Mouse (Mus musculus): ENCODE measurements around the gene Pde4b. TPM values are rescaled to one million over a fixed set of nuclear protein-coding genes. Genes with fewer than 3 reads are reported as not detected.

Gene Pde4b
- polyA plus RNA-seq, 1 experiment = 21.1 TPM

DNA sequence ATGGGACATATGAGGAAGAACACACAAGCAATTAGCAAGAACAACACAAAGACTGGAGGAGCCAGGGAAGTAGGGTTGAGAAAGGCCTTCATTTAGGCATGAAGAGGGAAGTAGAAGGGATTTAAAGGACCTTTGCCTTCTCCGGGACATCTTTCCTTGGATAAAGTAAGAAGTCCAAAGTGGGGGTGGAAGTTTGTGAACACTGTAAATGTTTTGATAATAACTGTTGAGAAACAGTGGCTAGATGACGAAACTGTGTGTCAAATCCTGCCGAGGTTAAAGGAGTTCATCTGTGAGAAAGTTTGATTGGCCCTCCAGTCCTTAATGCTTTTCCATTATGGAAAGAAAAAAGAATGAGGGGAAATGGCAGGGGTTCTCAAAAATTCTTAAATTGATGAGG is 455.6 kb downstream of the Pde4b start:
- Histone ChIP-seq H3K4me1 (replicated peaks; ENCODE audit: control insufficient read depth, insufficient read depth, low read length) (no peaks in the 10 kb centered on the region), H3K4me3 (ENCODE audit: control insufficient read depth, insufficient read depth, low read length) (no peak overlapping the region), H3K27me3 (ENCODE audit: control insufficient read depth, insufficient read depth, low read length) (no peaks in the 10 kb centered on the region), H3K27ac (ENCODE audit: control insufficient read depth, insufficient read depth, low read length) (no peak overlapping the region), H3K36me3 (ENCODE audit: control insufficient read depth, insufficient read depth, low read length) (no peaks in the 10 kb centered on the region)
- 96% methylated on average over 3 of the region's 3 CpGs for WGBS
- no peak for TF ChIP-seq CTCF (IDR thresholded peaks at IDR 0.05; ENCODE audit: borderline replicate concordance, control insufficient read depth, extremely low read depth, insufficient read depth, low read length, poor library complexity)
- TF ChIP-seq POLR2A (IDR thresholded peaks at IDR 0.05; ENCODE audit: control insufficient read depth, extremely low read depth, insufficient read depth, low read length, poor library complexity) = no peak
- no peak for DNase-seq

DNA sequence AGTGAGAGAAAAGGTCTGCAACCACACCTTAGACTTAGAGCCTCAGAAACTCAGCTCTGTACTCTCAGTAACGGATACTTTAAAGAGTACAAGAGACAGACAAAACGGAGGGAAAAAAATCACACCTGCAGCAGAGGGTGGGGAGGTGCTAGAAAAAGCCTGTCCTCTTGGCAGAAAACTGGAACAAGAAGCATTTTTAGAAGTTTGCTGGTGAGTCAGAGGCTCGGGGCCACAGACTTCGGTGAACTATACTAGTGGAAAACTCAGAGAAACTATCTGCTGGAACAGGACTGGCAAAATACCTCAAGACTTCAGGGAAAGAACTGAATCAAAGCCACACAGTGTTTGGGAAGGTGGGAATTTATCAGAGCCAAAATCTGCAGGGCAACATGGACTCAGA is 457.9 kb downstream of the Pde4b start:
- Histone ChIP-seq H3K4me3 (ENCODE audit: control insufficient read depth, insufficient read depth, low read length) (no peak overlapping the region), H3K36me3 (ENCODE audit: control insufficient read depth, insufficient read depth, low read length) (no peaks in the 10 kb centered on the region), H3K4me1 (replicated peaks; ENCODE audit: control insufficient read depth, insufficient read depth, low read length) (no peaks in the 10 kb centered on the region), H3K27me3 (ENCODE audit: control insufficient read depth, insufficient read depth, low read length) (no peaks in the 10 kb centered on the region), H3K27ac (ENCODE audit: control insufficient read depth, insufficient read depth, low read length) (no peak overlapping the region)
- TF ChIP-seq CTCF (IDR thresholded peaks at IDR 0.05; ENCODE audit: borderline replicate concordance, control insufficient read depth, extremely low read depth, insufficient read depth, low read length, poor library complexity) = no peak
- no peak for TF ChIP-seq POLR2A (IDR thresholded peaks at IDR 0.05; ENCODE audit: control insufficient read depth, extremely low read depth, insufficient read depth, low read length, poor library complexity)
- DNase-seq = no peak
- WGBS = 73% methylated on average over 4 of the region's 4 CpGs

DNA sequence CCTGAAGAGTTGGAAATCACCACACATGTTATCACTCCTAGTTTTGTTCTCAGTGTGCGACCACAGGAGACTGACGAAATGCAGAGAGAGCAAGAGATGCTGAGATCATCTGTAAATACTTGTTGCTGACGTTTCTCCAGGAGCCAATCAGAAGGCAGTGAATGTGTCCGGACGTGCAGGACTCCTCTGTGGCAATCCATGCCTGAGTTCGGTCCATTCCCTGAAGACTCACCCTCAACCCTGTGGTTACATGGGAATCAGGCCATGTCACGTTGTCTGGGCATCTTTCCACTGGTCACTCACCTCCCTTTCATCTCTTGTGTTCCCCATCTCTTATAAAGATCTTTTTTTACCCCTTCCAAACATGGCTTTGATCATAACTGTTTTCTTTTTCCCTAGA is 468.2 kb downstream of the Pde4b start:
- H3K36me3 ChIP-seq (ENCODE audit: control insufficient read depth, insufficient read depth, low read length) = no peaks in the 10 kb centered on the region
- H3K4me1 ChIP-seq (replicated peaks; ENCODE audit: control insufficient read depth, insufficient read depth, low read length) = no peaks in the 10 kb centered on the region
- TF ChIP-seq POLR2A (IDR thresholded peaks at IDR 0.05; ENCODE audit: control insufficient read depth, extremely low read depth, insufficient read depth, low read length, poor library complexity) = no peak
- TF ChIP-seq CTCF (IDR thresholded peaks at IDR 0.05; ENCODE audit: borderline replicate concordance, control insufficient read depth, extremely low read depth, insufficient read depth, low read length, poor library complexity) = no peak
- no peak overlapping the region for H3K4me3 ChIP-seq (ENCODE audit: control insufficient read depth, insufficient read depth, low read length)
- 93% methylated on average over 7 of the region's 7 CpGs for WGBS
- DNase-seq = no peak
- no peak overlapping the region for H3K27ac ChIP-seq (ENCODE audit: control insufficient read depth, insufficient read depth, low read length)
- no peaks in the 10 kb centered on the region for H3K27me3 ChIP-seq (ENCODE audit: control insufficient read depth, insufficient read depth, low read length)

DNA sequence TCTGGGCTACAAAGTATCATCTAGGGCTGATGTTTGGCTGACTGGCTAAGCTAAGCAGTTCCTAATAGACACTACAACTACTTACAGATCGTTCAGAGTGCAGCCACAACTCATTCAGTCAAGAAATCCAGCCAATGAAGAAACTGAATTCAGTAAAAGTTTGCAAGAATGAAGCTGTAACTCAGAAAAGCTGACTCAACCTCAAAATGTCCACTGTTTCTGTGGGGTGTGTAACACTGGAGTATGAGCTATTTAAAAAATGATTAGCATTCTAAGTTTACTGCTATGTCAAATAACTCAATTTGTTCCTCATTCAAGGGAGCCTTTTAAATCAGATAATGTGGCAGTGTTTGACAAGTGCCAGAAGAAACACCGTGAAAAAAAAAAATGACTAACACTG is 469.7 kb downstream of the Pde4b start:
- Histone ChIP-seq H3K4me1 (replicated peaks; ENCODE audit: control insufficient read depth, insufficient read depth, low read length) (no peaks in the 10 kb centered on the region), H3K27ac (ENCODE audit: control insufficient read depth, insufficient read depth, low read length) (no peak overlapping the region), H3K27me3 (ENCODE audit: control insufficient read depth, insufficient read depth, low read length) (no peaks in the 10 kb centered on the region), H3K4me3 (ENCODE audit: control insufficient read depth, insufficient read depth, low read length) (no peak overlapping the region), H3K36me3 (ENCODE audit: control insufficient read depth, insufficient read depth, low read length) (no peaks in the 10 kb centered on the region)
- TF ChIP-seq CTCF (IDR thresholded peaks at IDR 0.05; ENCODE audit: borderline replicate concordance, control insufficient read depth, extremely low read depth, insufficient read depth, low read length, poor library complexity) (no peak), POLR2A (IDR thresholded peaks at IDR 0.05; ENCODE audit: control insufficient read depth, extremely low read depth, insufficient read depth, low read length, poor library complexity) (no peak)
- WGBS = 63% methylated on average over 2 of the region's 2 CpGs
- no peak for DNase-seq

DNA sequence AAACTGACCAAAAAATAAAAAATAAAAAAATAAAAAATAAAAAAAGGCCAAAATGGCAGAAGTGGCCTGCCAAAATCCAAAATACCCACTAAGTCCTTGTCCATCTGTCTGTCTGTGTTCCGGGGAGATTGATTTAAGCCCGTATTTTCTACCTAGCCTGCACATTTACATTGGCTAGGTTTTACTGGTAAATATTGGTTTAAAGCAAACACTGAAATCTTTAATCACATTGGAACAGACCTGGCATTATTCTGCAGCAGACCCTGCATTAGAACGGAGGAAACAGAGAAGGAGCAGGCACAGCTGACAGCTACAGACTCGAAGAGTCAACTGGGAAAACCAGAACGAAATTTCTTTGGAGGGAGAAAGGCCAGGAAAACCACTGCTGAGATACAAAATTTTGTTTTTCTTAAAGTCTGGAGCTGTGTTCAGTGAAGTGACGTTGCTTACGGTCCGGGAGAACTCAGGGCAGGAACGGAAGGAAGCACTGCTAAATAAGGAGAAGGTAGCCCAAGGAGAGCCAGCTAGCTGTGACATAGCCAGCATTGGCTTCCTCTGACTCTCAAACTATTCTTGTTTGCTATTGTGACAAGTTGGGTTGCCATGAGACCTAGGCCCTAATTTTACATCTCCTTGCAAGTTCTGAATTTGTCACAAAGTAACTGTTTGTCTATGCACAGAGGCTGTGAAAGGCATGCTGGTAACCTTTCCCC is 470.3 kb downstream of the Pde4b start:
- 47% methylated on average over 9 of the region's 9 CpGs for WGBS
- Histone ChIP-seq H3K27ac (ENCODE audit: control insufficient read depth, insufficient read depth, low read length) (no peak overlapping the region), H3K4me3 (ENCODE audit: control insufficient read depth, insufficient read depth, low read length) (no peak overlapping the region), H3K36me3 (ENCODE audit: control insufficient read depth, insufficient read depth, low read length) (no peaks in the 10 kb centered on the region), H3K27me3 (ENCODE audit: control insufficient read depth, insufficient read depth, low read length) (no peaks in the 10 kb centered on the region), H3K4me1 (replicated peaks; ENCODE audit: control insufficient read depth, insufficient read depth, low read length) (no peaks in the 10 kb centered on the region)
- TF ChIP-seq CTCF (IDR thresholded peaks at IDR 0.05; ENCODE audit: borderline replicate concordance, control insufficient read depth, extremely low read depth, insufficient read depth, low read length, poor library complexity) (no peak), POLR2A (IDR thresholded peaks at IDR 0.05; ENCODE audit: control insufficient read depth, extremely low read depth, insufficient read depth, low read length, poor library complexity) (no peak)
- DNase-seq = no peak

DNA sequence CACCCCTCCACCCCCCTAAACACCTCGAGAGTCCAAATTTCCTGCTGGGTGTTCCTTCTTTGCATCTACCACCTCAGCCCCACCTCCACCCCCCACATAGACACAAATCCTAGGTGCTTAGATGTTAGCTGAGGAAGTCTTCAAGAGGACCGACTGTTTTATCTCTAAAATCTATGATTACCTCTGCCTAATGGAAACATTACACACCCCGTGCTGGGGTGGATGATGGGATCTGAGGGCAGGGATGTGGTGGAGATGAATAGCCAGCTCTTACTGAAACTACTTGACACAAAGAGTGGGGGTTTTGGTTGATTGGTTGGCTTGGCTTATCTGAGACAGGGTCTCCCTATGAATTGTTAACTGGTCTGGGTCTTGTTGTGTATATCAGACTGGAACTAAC is 471.0 kb downstream of the Pde4b start:
- 16% methylated on average over 3 of the region's 3 CpGs for WGBS
- Histone ChIP-seq H3K27ac (ENCODE audit: control insufficient read depth, insufficient read depth, low read length) (no peak overlapping the region), H3K4me3 (ENCODE audit: control insufficient read depth, insufficient read depth, low read length) (no peak overlapping the region), H3K36me3 (ENCODE audit: control insufficient read depth, insufficient read depth, low read length) (no peaks in the 10 kb centered on the region), H3K4me1 (replicated peaks; ENCODE audit: control insufficient read depth, insufficient read depth, low read length) (no peaks in the 10 kb centered on the region), H3K27me3 (ENCODE audit: control insufficient read depth, insufficient read depth, low read length) (no peaks in the 10 kb centered on the region)
- no peak for DNase-seq
- TF ChIP-seq POLR2A (IDR thresholded peaks at IDR 0.05; ENCODE audit: control insufficient read depth, extremely low read depth, insufficient read depth, low read length, poor library complexity) = no peak
- no peak for TF ChIP-seq CTCF (IDR thresholded peaks at IDR 0.05; ENCODE audit: borderline replicate concordance, control insufficient read depth, extremely low read depth, insufficient read depth, low read length, poor library complexity)

Measured in thymus, adult 2 months (tissue).